Mouse (Mus musculus): ENCODE measurements around the gene Gm20518. TPM values are rescaled to one million over a fixed set of nuclear protein-coding genes. Genes with fewer than 3 reads are reported as not detected.
A peak's percentile ranks its signal among the peaks of the same experiment; 100 is the strongest.

Gm20518 gene
- polyA plus RNA-seq, 1 experiment, result 7.7 TPM

GRCm38 (mm10) chr16:17833681-17834399 is 57.6 kb downstream of the Gm20518 start:
- Histone ChIP-seq H3K36me3 (ENCODE audit: control insufficient read depth, insufficient read depth, low read length) (no peaks in the 10 kb centered on the region), H3K4me3 (ENCODE audit: insufficient read depth, low read depth, low read length) (peak overlapping the region; percentile 34; the same call in 1 of the 2 replicates), H3K4me1 (ENCODE audit: control insufficient read depth, insufficient read depth, low read length) (0 out of 2 replicates have a peak, but pooled peaks cover 4% of the 10 kb centered on the region), H3K27ac (ENCODE audit: insufficient read depth, low read depth, low read length) (no peak overlapping the region), H3K27me3 (replicated peaks; ENCODE audit: control insufficient read depth, insufficient read depth, low read length) (0 out of 2 replicates have a peak, but pooled peaks cover 1% of the 10 kb centered on the region)
- TF ChIP-seq POLR2A (IDR thresholded peaks at IDR 0.05; ENCODE audit: low read depth, low read length) (no peak), CTCF (conservative IDR thresholded peaks at IDR 0.05; ENCODE audit: insufficient read depth, insufficient read length, low read depth, low read length) (no peak)
- 5% methylated on average over 97 of the region's 103 CpGs for WGBS
- DNase-seq, result no peak

DNA sequence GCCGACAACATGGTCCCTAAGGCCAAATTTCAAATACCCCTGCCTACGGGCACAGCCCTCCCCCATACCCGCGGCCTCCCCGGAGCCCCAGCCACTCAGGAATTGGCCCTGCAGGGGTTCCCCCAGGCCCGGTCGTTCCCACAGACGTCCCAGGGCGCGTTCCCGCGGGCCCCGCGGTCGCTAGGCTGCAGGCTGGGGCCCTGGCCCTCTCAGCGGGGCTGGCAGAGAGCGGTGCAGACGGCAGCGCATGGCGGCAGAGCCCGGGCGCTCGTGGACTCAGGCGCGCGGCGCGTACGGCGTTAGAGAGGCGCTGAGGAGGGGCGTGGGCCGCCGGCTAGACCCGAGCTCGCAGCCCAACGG is 58.2 kb downstream of the Gm20518 start:
- H3K36me3 ChIP-seq (ENCODE audit: control insufficient read depth, insufficient read depth, low read length), result no peaks in the 10 kb centered on the region
- 0 out of 2 replicates have a peak, but pooled peaks cover 1% of the 10 kb centered on the region for H3K27me3 ChIP-seq (replicated peaks; ENCODE audit: control insufficient read depth, insufficient read depth, low read length)
- H3K4me3 ChIP-seq (ENCODE audit: insufficient read depth, low read depth, low read length), result peak overlapping the region; percentile 34; the same call in 1 of the 2 replicates
- no peak overlapping the region for H3K27ac ChIP-seq (ENCODE audit: insufficient read depth, low read depth, low read length)
- 1% methylated on average over 37 of the region's 37 CpGs for WGBS
- no peak for DNase-seq
- 0 out of 2 replicates have a peak, but pooled peaks cover 4% of the 10 kb centered on the region for H3K4me1 ChIP-seq (ENCODE audit: control insufficient read depth, insufficient read depth, low read length)
- TF ChIP-seq CTCF (conservative IDR thresholded peaks at IDR 0.05; ENCODE audit: insufficient read depth, insufficient read length, low read depth, low read length) (no peak), POLR2A (IDR thresholded peaks at IDR 0.05; ENCODE audit: low read depth, low read length) (no peak)

DNA sequence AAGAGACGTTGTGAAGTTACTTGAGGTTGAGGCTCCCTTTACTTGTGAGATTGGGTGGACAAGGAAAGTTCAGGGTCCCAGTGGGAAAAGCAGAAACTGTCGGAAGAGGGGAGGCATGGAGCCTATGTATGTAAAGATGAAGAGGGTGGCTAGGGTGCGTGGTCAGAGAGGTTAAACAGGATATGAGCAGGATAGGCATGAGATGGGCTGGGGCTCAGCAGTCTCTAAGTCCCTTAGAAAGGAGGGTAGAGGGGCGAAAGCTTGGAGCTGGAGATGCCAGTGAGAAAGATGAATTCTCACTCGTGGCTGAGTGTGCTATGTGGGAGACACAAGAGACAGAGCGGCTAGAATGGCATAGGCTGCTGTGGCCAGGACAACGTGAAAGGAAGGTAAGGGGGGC is 58.6 kb downstream of the Gm20518 start, which contains the start of gene B830017H08Rik:
Gene B830017H08Rik (plus strand): TSS at position 301 of the 400 bp plus-strand sequence.
- Histone ChIP-seq H3K27ac (ENCODE audit: insufficient read depth, low read depth, low read length) (no peak within 1 kb of the TSS), H3K36me3 (ENCODE audit: control insufficient read depth, insufficient read depth, low read length) (no peaks in the 10 kb centered on the region), H3K27me3 (replicated peaks; ENCODE audit: control insufficient read depth, insufficient read depth, low read length) (0 out of 2 replicates have a peak, but pooled peaks cover 1% of the 10 kb centered on the region), H3K4me3 (ENCODE audit: insufficient read depth, low read depth, low read length) (peak within 1 kb of the TSS; percentile 34; the same call in 1 of the 2 replicates), H3K4me1 (ENCODE audit: control insufficient read depth, insufficient read depth, low read length) (0 out of 2 replicates have a peak, but pooled peaks cover 4% of the 10 kb centered on the region)
- 37% methylated on average over 7 of the region's 7 CpGs for WGBS
- no peak for TF ChIP-seq CTCF (conservative IDR thresholded peaks at IDR 0.05; ENCODE audit: insufficient read depth, insufficient read length, low read depth, low read length)
- TF ChIP-seq POLR2A (IDR thresholded peaks at IDR 0.05; ENCODE audit: low read depth, low read length), result no peak
- no peak for DNase-seq

DNA sequence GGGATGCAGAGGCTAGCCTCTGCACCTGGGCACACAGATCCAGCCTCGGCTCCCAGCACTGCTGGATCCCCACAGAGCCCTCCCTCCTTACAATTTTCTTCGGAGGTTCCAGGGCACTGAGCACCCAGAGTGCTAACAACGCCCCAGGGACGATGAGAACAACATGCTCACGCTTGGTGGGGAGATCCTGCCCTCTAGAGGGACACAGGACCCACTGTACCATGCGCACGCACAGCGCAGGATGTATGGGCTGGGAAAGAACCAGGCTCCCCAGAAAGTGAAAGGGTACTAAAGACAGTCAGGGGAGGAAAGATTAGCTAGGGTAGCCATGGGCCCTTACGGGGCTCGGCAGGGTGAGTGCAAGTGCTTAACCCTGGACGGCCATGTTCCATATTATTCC is 59.7 kb downstream of the Gm20518 start:
- 0 out of 2 replicates have a peak, but pooled peaks cover 4% of the 10 kb centered on the region for H3K4me1 ChIP-seq (ENCODE audit: control insufficient read depth, insufficient read depth, low read length)
- WGBS, result 35% methylated on average over 11 of the region's 11 CpGs

GRCm38 (mm10) chr16:17830385-17831178 is 60.9 kb downstream of the Gm20518 start:
- H3K4me3 ChIP-seq (ENCODE audit: insufficient read depth, low read depth, low read length), result no peak overlapping the region
- H3K36me3 ChIP-seq (ENCODE audit: control insufficient read depth, insufficient read depth, low read length), result no peaks in the 10 kb centered on the region
- peak; percentile 80 for DNase-seq
- H3K4me1 ChIP-seq (ENCODE audit: control insufficient read depth, insufficient read depth, low read length), result 0 out of 2 replicates have a peak, but pooled peaks cover 4% of the 10 kb centered on the region
- 0 out of 2 replicates have a peak, but pooled peaks cover 1% of the 10 kb centered on the region for H3K27me3 ChIP-seq (replicated peaks; ENCODE audit: control insufficient read depth, insufficient read depth, low read length)
- WGBS, result 64% methylated on average over 10 of the region's 10 CpGs
- H3K27ac ChIP-seq (ENCODE audit: insufficient read depth, low read depth, low read length), result no peak overlapping the region; the same call in 1 of the 2 replicates
- TF ChIP-seq CTCF (conservative IDR thresholded peaks at IDR 0.05; ENCODE audit: insufficient read depth, insufficient read length, low read depth, low read length), result no peak
- TF ChIP-seq POLR2A (IDR thresholded peaks at IDR 0.05; ENCODE audit: low read depth, low read length), result no peak

More for the DNA sequence above, 59.7 kb downstream of the Gm20518 start:
- Histone ChIP-seq H3K4me3 (ENCODE audit: insufficient read depth, low read depth, low read length) (no peak overlapping the region), H3K27ac (ENCODE audit: insufficient read depth, low read depth, low read length) (no peak overlapping the region), H3K27me3 (replicated peaks; ENCODE audit: control insufficient read depth, insufficient read depth, low read length) (0 out of 2 replicates have a peak, but pooled peaks cover 1% of the 10 kb centered on the region), H3K36me3 (ENCODE audit: control insufficient read depth, insufficient read depth, low read length) (no peaks in the 10 kb centered on the region)
- no peak for TF ChIP-seq POLR2A (IDR thresholded peaks at IDR 0.05; ENCODE audit: low read depth, low read length)
- DNase-seq, result no peak

GRCm38 (mm10) chr16:17828867-17829266 is 62.6 kb downstream of the Gm20518 start:
- Histone ChIP-seq H3K4me1 (ENCODE audit: control insufficient read depth, insufficient read depth, low read length) (0 out of 2 replicates have a peak, but pooled peaks cover 4% of the 10 kb centered on the region), H3K27me3 (replicated peaks; ENCODE audit: control insufficient read depth, insufficient read depth, low read length) (0 out of 2 replicates have a peak, but pooled peaks cover under 1% of the 10 kb centered on the region), H3K36me3 (ENCODE audit: control insufficient read depth, insufficient read depth, low read length) (no peaks in the 10 kb centered on the region), H3K4me3 (ENCODE audit: insufficient read depth, low read depth, low read length) (no peak overlapping the region), H3K27ac (ENCODE audit: insufficient read depth, low read depth, low read length) (no peak overlapping the region)
- WGBS, result 52% methylated on average over 3 of the region's 3 CpGs
- DNase-seq, result peak; percentile 81
- TF ChIP-seq CTCF (conservative IDR thresholded peaks at IDR 0.05; ENCODE audit: insufficient read depth, insufficient read length, low read depth, low read length) (no peak), POLR2A (IDR thresholded peaks at IDR 0.05; ENCODE audit: low read depth, low read length) (no peak)
